Mouse (Mus musculus) spleen, adult 2 months (tissue): Measurements from ENCODE around the gene Susd6. TPM values are rescaled to one million over a fixed set of nuclear protein-coding genes. Genes with fewer than 3 reads are reported as not detected.

Experiments
- DNase-seq, 2 experiments: peaks; one replicate each; pipeline versions ENCODE4 v3.0.0 to v3.0.0-alpha.2; 2012 to 2021; ENCODE audit warnings: low spot score in 2 of 2, low read depth in 1 of 2
- H3K27ac ChIP-seq: fragments of 200-500 bp; 2 replicates; pipeline ENCODE4 v1.5.1; 2012; ENCODE audit warnings: low read length, inconsistent platforms; ENCODE audit not compliant: insufficient read depth
- H3K27me3 ChIP-seq: fragments of 200-500 bp; 2 replicates; pipeline ENCODE4 v1.6.1; 2012; ENCODE audit warnings: mild to moderate bottlenecking, moderate library complexity, low read length, inconsistent platforms; ENCODE audit not compliant: control insufficient read depth, insufficient read depth
- H3K36me3 ChIP-seq: fragments of 200-500 bp; 2 replicates; pipeline ENCODE4 v1.6.1; 2012; ENCODE audit warnings: mild to moderate bottlenecking, low read length, inconsistent platforms; ENCODE audit not compliant: control insufficient read depth, insufficient read depth
- H3K4me1 ChIP-seq: fragments of 200-500 bp; 2 replicates; pipeline ENCODE4 v1.6.1; 2011; ENCODE audit warnings: inconsistent platforms; ENCODE audit not compliant: control insufficient read depth, insufficient read depth, insufficient read length
- H3K4me3 ChIP-seq: fragments of 200-500 bp; 2 replicates; pipeline ENCODE4 v1.5.1; 2011; ENCODE audit warnings: mild to moderate bottlenecking, inconsistent platforms; ENCODE audit not compliant: insufficient read depth, insufficient read length; ENCODE audit errors: extremely low read depth
- CTCF ChIP-seq: fragments of 200-500 bp; IDR thresholded peaks from 2 replicates; pipeline ENCODE4 v1.5.1; 2011; ENCODE audit warnings: mild to moderate bottlenecking, inconsistent platforms; ENCODE audit not compliant: insufficient read depth, insufficient read length, insufficient replicate concordance; ENCODE audit errors: extremely low read depth
- POLR2A ChIP-seq: fragments of 200-500 bp; IDR thresholded peaks from 2 replicates; pipeline ENCODE4 v1.6.1; 2011; ENCODE audit warnings: low read depth, low read length, inconsistent platforms
- WGBS: fragments of 180-500 bp; shearing (Covaris S2); methylation state at CpG from one replicate; pipeline ENCODE4 v1.1.7; 2018; 5-methylcytosine and 5-hydroxymethylcytosine counted together
- polyA plus RNA-seq: library from polyadenylated mRNA; depleted of rRNA; stranded (reverse); fragments of >200 nt; gene quantifications from 2 replicates; pipeline ENCODE4 v1.2.3, GENCODE M21; 2012

Gene Susd6
- polyA plus RNA-seq, 1 experiment: 32.0 TPM

DNA sequence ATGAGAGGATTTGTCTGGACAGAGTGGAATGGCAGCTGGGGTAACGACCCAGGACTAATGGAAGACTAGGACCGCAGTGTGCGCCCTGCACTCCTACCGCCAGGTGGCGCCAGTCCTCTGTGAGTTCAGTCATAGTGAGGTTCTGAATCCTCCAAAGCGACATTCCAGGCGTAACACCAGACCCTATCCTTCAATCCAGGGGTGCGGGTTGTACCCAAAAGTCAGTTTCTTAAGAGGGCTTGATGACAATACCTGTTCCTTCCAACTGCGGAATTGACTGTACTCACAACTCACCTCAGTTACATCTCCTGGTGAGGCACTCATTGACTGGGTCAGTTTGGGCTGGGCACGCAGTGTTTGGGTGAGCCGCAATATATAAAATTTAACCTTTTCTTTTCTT, 20.6 kb upstream of the Susd6 start:
- peak in 1 of 2 experiments; percentile 52 for DNase-seq
- WGBS: 14% methylated on average over 11 of the region's 11 CpGs
- no peak overlapping the region for H3K27ac ChIP-seq
- no peaks in the 10 kb centered on the region for H3K4me1 ChIP-seq
- H3K4me3 ChIP-seq: no peak overlapping the region
- no peaks in the 10 kb centered on the region for H3K36me3 ChIP-seq
- no peak for TF ChIP-seq POLR2A
- peak; percentile 99 for TF ChIP-seq CTCF
- no peaks in the 10 kb centered on the region for H3K27me3 ChIP-seq

DNA sequence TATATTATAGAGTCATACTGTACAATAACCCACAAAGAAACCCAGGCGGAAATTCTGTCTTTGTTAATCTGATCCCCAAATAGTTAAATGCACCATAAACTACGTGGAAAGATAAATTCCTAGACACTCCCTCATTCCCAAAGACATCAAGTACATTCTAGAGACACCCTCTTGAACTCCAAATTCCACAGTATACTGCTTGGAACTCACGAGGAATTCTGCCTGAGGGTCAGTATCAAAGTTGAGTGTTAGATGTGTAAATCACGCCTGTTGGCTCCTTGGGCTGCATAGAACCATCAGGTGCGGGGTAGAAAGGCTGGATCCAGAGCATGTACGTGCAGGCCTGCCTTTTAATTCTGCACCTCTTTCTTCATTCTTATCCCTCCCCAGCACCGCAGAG, 15.5 kb upstream of the Susd6 start:
- H3K4me1 ChIP-seq: no peaks in the 10 kb centered on the region
- WGBS: 95% methylated on average over 7 of the region's 7 CpGs
- H3K36me3 ChIP-seq: no peaks in the 10 kb centered on the region
- H3K4me3 ChIP-seq: no peak overlapping the region
- no peaks in the 10 kb centered on the region for H3K27me3 ChIP-seq
- TF ChIP-seq POLR2A: no peak
- TF ChIP-seq CTCF: no peak
- H3K27ac ChIP-seq: no peak overlapping the region
- DNase-seq: no peak

DNA sequence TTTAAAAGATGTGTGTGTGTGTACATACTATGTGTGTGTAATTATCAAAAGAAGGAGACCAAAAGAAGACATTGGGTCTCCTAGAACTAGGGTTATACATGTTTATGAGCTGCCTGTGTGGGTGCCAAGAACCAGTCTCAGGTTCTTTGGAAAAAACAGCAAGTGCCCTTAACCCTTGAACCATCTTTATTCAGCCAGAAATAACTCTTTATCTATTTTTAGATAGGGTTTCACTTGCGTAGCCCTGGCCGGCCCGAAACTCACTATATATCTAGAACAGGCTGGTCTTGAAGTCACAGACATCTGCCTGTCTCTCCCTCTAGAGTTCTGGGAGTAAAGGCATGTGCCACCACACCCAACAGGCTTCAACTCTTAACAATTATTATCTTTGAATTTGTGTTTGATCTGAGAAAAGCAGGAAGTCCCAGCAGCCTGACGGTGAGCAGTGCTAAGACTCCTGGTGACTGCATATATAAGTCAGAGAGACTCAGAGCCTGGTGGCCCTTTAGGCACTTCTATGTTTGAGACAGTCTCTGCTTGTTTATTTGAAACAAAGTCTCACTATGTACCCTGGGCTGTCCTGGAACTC, 14.2 kb upstream of the Susd6 start:
- Histone ChIP-seq H3K4me1 (no peaks in the 10 kb centered on the region), H3K36me3 (no peaks in the 10 kb centered on the region), H3K27me3 (no peaks in the 10 kb centered on the region), H3K4me3 (no peak overlapping the region), H3K27ac (0 out of 2 replicates have a peak overlapping the region, but pooled peaks have one; percentile 1)
- TF ChIP-seq CTCF (no peak), POLR2A (no peak)
- 25% methylated on average over 4 of the region's 4 CpGs for WGBS
- no peak for DNase-seq

DNA sequence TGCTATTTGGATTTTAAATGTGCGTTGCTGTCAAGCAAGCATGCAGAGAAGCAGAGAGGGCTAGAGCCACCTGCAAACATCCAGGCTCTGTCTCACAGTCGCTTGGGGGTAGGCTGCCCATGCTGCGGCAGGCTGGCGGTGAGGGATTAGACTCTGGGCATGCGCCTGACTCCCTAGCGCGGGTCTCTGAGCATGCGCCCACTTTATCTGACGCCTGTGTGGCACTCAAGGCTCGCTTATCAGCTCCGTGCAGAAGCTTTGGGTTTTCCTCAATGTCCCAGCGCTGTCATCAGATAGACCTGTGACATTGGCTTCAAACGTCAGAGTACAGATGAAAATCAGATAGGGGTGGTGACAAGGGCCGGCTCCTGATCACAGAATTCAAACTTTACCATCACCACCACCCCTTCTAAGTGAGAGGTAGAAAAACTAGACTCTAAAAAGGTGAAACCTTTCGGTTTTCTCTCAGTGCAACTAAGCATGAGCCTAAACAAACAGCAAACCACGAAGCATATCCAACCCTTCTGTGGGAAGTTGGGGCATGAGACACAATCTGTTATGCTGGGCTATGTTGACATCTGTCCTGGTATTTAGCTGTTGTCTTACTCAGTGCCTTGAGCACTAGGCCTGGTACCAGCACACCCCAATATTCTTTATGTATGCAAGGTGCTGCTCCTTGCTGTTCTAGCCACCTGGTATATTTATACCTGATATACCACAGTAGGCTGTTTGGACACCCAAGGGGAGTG, 11.9 kb upstream of the Susd6 start:
- H3K36me3 ChIP-seq: no peaks in the 10 kb centered on the region
- TF ChIP-seq POLR2A (no peak), CTCF (no peak)
- no peaks in the 10 kb centered on the region for H3K4me1 ChIP-seq
- H3K27me3 ChIP-seq: no peaks in the 10 kb centered on the region
- WGBS: 56% methylated on average over 16 of the region's 16 CpGs
- 0 out of 2 replicates have a peak overlapping the region, but pooled peaks have one; percentile 46 for H3K27ac ChIP-seq
- no peak overlapping the region for H3K4me3 ChIP-seq
- no peak for DNase-seq

DNA sequence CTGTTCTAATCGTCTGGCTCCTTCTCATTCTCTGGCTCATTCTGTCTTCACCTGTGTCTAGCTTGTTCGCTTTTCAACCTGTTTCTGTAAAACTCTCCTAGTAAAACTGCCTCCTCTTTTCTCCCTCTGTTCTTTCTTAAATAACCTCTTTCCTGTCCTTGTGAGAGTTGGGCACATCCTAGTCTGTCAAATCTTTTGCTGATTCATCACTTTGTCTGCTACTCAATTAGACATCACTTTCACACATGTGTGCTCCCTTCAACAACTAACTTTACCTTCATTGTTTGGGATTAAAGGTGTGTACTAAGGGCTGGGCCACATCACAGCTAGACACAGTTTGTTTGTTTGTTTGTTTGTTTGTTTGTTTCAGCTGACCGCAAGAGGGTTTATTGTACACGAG, 10.6 kb upstream of the Susd6 start:
- no peaks in the 10 kb centered on the region for H3K36me3 ChIP-seq
- no peak for DNase-seq
- WGBS: 93% methylated on average over 4 of the region's 4 CpGs
- H3K27me3 ChIP-seq: no peaks in the 10 kb centered on the region
- no peak overlapping the region for H3K27ac ChIP-seq
- no peak overlapping the region for H3K4me3 ChIP-seq
- H3K4me1 ChIP-seq: no peaks in the 10 kb centered on the region
- TF ChIP-seq CTCF (no peak), POLR2A (no peak)

DNA sequence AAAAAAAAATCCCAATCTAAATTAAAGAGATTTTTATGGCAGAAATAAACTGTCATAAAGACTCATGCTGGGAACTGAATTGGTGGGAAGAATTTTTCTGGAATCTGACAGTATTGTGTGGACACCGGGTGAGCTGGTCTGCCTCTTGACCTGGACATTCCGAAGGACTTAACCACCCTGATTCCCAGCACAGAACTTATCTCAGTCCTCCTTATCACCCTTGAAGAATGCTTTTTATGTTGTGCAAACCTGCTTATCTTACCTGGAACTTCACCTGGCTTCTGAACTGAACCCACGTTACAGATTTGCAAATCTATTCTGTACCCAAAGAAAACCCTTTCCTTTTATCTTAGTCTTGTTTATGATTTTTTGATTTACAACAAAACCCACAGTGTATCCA, 8.1 kb upstream of the Susd6 start:
- DNase-seq: no peak
- no peaks in the 10 kb centered on the region for H3K36me3 ChIP-seq
- H3K27me3 ChIP-seq: no peaks in the 10 kb centered on the region
- 88% methylated on average over 3 of the region's 3 CpGs for WGBS
- no peak overlapping the region for H3K4me3 ChIP-seq
- H3K27ac ChIP-seq: no peak overlapping the region
- TF ChIP-seq CTCF (no peak), POLR2A (no peak)
- H3K4me1 ChIP-seq: no peaks in the 10 kb centered on the region

DNA sequence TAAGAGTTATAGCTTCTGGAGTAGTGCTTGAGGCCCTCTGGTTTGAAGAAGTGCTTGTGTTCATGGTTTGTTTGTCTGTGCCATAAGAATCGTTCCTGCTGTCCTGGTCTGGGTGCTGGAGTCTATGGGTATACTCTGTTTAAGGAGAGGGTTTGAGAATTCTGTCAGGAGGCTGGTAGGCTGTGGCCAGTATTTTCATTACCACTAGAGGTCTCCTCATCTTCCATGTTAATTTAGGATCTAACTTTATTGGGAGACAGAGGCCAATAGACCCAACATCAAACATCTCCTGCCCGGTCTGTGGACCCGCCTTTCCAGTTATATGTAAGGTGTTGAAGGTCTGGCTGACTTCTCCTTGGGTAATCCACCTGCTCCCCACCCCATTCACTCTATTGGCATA, 7.4 kb upstream of the Susd6 start:
- Histone ChIP-seq H3K36me3 (no peaks in the 10 kb centered on the region), H3K27me3 (no peaks in the 10 kb centered on the region), H3K4me3 (no peak overlapping the region), H3K27ac (no peak overlapping the region), H3K4me1 (no peaks in the 10 kb centered on the region)
- no peak for DNase-seq
- no peak for TF ChIP-seq CTCF
- TF ChIP-seq POLR2A: no peak
- 58% methylated on average over 3 of the region's 3 CpGs for WGBS
